Mouse (Mus musculus) forebrain, embryonic 14.5 days (tissue): ENCODE data around the gene Ppt2. TPM values are rescaled to one million over a fixed set of nuclear protein-coding genes. Genes with fewer than 3 reads are reported as not detected.

ENCODE experiments used
- ATAC-seq: fragments of 200-750 bp; cut with Nextera tagmentation; 2 replicates; pipeline ENCODE4 v1.8.0; 2017; ENCODE audit warnings: mild to moderate bottlenecking, moderate library complexity
- DNase-seq: peaks from one replicate; pipeline ENCODE4 v3.0.0-alpha.2; 2015; ENCODE audit warnings: low spot score
- H3K27ac ChIP-seq: fragments of 300-500 bp; sonication (generic); 2 replicates; pipeline ENCODE4 v1.5.1; 2014; ENCODE audit warnings: low read depth, mild to moderate bottlenecking, control low read depth, low read length, moderate library complexity
- H3K27me3 ChIP-seq: fragments of 300-500 bp; sonication (generic); replicated peaks from 2 replicates; pipeline ENCODE4 v1.6.1; 2014; ENCODE audit warnings: low read length, control low read depth, mixed read lengths; ENCODE audit not compliant: control insufficient read depth, insufficient read depth
- H3K36me3 ChIP-seq: fragments of 300-500 bp; sonication (generic); 2 replicates; pipeline ENCODE4 v1.6.1; 2014; ENCODE audit warnings: low read length, control low read depth; ENCODE audit not compliant: control insufficient read depth, insufficient read depth
- H3K4me1 ChIP-seq: fragments of 300-500 bp; sonication (generic); 2 replicates; pipeline ENCODE4 v1.6.1; 2014; ENCODE audit warnings: antibody characterized with exemption, low read length, control low read depth; ENCODE audit not compliant: control insufficient read depth, insufficient read depth
- H3K4me2 ChIP-seq: fragments of 300-500 bp; sonication (generic); 2 replicates; pipeline ENCODE4 v1.6.1; 2014; ENCODE audit warnings: mild to moderate bottlenecking, control low read depth, low read length
- H3K4me3 ChIP-seq: fragments of 300-500 bp; sonication (generic); 2 replicates; pipeline ENCODE4 v1.5.1; 2014; ENCODE audit warnings: low read depth, low read length, control low read depth
- H3K9ac ChIP-seq: fragments of 300-500 bp; sonication (generic); 2 replicates; pipeline ENCODE4 v1.6.1; 2014; ENCODE audit warnings: mild to moderate bottlenecking, low read length, control low read depth, moderate library complexity
- H3K9me3 ChIP-seq: fragments of 300-500 bp; sonication (generic); replicated peaks from 2 replicates; pipeline ENCODE4 v1.6.1; 2016; ENCODE audit warnings: low read length, control low read depth, mixed read lengths; ENCODE audit not compliant: control insufficient read depth
- WGBS: fragments of 180-500 bp; shearing (Covaris S2); extraction: QIAGEN DNeasy Blood & Tissue Kit; methylation state at CpG from one replicate; pipeline ENCODE4 v1.1.7; 2014; 5-methylcytosine and 5-hydroxymethylcytosine counted together
- polyA plus RNA-seq: library from polyadenylated mRNA; unstranded; fragments of >200 nt; fragmentation: Nextera tagmentation; extraction: Ambion mirVana; gene quantifications from 2 replicates; pipeline ENCODE4 v1.2.1, GENCODE M21; 2014

The Ppt2 gene
- polyA plus RNA-seq, 1 experiment from 2014 or later = 23.8 TPM

DNA sequence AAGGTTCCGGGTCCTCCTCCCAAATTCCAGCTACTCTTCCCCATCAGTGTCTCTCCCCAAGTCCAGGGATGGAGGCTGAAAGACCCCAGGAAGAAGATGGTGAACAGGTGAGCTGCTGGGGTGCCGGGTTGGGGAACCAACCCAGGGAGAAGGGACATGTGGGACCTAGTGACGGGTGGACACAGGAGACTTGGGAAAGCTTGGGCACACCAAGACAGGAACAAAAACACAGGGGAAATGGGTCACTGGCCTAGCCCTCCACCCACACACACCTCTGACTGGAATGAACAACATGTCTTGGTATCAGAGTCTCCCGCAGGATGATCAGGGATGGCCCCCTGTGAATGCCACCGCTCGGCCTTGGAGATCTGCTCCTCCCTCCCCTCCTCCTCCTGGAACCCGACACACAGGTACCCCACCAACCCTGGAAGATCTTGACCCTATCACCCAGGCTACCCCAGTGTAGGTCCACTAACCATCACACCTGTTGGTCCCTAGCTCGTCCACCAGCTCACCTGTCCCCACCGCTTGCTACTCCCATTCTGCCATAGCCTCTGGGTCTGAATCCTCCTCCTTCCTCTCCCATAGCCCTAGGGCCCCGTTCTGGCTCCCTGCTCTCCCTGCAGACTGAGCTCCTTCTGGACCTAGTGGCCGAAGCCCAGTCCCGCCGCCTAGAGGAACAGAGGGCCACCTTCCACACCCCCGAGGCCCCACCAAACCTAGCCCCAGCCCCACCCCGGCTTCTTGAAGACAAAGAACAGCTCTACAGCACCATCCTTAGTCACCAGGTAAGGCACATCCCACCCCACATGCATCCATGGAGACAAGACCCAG, 37.9 kb downstream of the Ppt2 start:
- ATAC-seq (no peak), DNase-seq (no peak)
- Histone ChIP-seq H3K4me1 (peaks cover 32% of the 10 kb centered on the region), H3K9me3 (no peaks in the 10 kb centered on the region), H3K27me3 (no peaks in the 10 kb centered on the region), H3K4me2 (peak overlapping the region; percentile 84), H3K36me3 (peaks cover 15% of the 10 kb centered on the region), H3K9ac (no peak overlapping the region), H3K4me3 (no peak overlapping the region), H3K27ac (peak overlapping the region; percentile 98)
- 68% methylated on average over 15 of the region's 15 CpGs for WGBS

DNA sequence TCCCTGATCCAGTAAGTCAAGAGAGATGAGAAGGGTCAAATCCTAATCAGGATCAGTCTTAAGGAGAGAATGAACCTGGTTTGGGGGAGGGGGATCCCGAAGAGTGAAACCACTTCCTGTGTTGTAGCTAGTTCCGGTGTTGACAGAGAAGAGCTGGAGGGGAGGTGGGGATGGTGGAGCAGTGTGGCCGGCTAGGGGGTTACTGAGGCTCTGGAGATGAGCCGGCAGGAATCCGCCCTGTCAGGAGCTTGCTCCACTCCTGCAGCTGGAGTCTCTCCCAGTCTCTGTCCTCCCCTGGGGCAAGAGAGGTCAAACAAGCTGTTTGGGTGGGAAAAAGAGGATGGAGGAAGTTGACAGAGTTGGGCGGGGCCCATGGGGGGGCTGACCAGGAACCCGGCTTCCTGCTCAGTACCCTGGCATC, 38.6 kb downstream of the Ppt2 start, which contains the start of gene Gpsm3:
TSS of gene Gpsm3 (plus strand) at position 126 of the 421 bp plus-strand sequence.
- H3K27ac ChIP-seq = peak within 1 kb of the TSS; percentile 98
- H3K36me3 ChIP-seq = peaks cover 8% of the 10 kb centered on the region; the same call in 1 of the 2 replicates
- peak within 1 kb of the TSS; percentile 84; the same call in 1 of the 2 replicates for H3K4me2 ChIP-seq
- H3K4me3 ChIP-seq = no peak within 1 kb of the TSS
- 55% methylated on average over 7 of the region's 7 CpGs for WGBS
- peaks cover 31% of the 10 kb centered on the region for H3K4me1 ChIP-seq
- H3K9me3 ChIP-seq = no peaks in the 10 kb centered on the region
- no peak within 1 kb of the TSS for H3K9ac ChIP-seq
- no peaks in the 10 kb centered on the region for H3K27me3 ChIP-seq
- ATAC-seq (no peak), DNase-seq (no peak)

DNA sequence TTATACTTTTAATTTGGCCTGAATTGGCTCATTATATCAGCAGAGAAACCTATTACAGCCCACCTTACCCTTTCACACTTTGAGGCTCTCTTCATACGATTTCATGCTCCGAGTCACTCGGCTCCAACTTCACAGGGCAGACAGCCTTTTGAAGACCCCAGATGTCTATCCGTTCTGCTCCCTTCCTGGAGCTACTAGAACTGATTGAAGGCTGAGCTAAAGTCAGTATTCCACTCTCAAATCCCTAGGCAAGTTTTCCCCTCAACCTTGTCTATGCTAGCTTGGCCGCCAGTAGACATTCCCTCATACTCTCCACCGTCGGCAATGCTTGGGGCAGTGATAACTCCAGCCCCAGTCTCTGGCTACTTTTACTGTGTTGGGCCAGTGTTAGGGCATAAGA, 39.1 kb downstream of the Ppt2 start:
- no peak overlapping the region for H3K4me2 ChIP-seq
- ATAC-seq (no peak), DNase-seq (no peak)
- H3K9me3 ChIP-seq = no peaks in the 10 kb centered on the region
- H3K27me3 ChIP-seq = no peaks in the 10 kb centered on the region
- H3K27ac ChIP-seq = no peak overlapping the region
- peaks cover 3% of the 10 kb centered on the region; the same call in 1 of the 2 replicates for H3K36me3 ChIP-seq
- H3K9ac ChIP-seq = no peak overlapping the region
- no peak overlapping the region for H3K4me3 ChIP-seq
- peaks cover 26% of the 10 kb centered on the region for H3K4me1 ChIP-seq
- 55% methylated on average over 7 of the region's 7 CpGs for WGBS

DNA sequence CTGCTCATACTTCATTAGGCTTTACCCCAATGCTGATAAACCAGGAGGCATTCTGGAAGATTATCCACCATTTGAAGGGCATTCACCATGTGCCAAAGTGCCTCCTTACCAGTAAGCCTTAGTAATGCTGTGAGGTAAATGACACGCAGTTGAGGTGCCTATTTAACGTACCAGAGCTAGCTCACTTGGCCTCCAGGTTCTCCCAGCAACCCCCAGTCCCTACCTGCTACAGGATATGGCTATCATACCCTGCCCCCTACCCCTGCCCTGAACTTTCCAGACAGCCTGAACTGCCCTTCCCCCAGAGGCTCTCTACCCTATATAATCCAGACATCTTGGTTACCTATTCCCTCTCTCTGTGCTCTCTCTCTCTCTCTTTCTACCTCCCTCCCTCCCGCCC, 39.5 kb downstream of the Ppt2 start:
- no peak for ATAC-seq

DNA sequence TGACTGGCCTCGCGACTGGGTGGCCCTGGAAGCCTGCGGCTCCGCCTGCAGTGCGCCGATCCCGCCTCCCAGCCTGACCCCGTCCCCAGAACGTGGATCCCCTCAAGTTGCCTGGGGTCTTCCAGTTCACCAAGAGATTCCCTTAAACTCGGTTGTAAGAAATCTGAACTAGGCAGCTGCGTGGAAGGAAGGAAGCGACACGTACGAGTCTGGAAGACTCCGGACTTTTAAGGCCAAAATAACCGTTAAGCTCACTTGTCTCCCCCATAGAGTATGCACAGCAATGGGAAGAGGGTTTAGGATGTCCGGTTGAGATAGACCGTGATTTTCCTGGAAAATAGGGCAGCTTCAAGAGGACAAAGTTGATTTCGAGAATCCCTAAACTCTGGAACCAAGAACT, 40.5 kb downstream of the Ppt2 start:
- peaks cover 22% of the 10 kb centered on the region for H3K4me1 ChIP-seq
- H3K27ac ChIP-seq = peak overlapping the region; percentile 98
- H3K9me3 ChIP-seq = no peaks in the 10 kb centered on the region
- peak overlapping the region; percentile 87 for H3K4me2 ChIP-seq
- H3K9ac ChIP-seq = peak overlapping the region; percentile 94
- no peaks in the 10 kb centered on the region for H3K27me3 ChIP-seq
- DNase-seq (no peak), ATAC-seq (no peak)
- H3K36me3 ChIP-seq = no peaks in the 10 kb centered on the region
- 3% methylated on average over 19 of the region's 19 CpGs for WGBS
- H3K4me3 ChIP-seq = peak overlapping the region; percentile 63

More for the DNA sequence above, 39.5 kb downstream of the Ppt2 start:
- Histone ChIP-seq H3K9ac (no peak overlapping the region), H3K36me3 (no peaks in the 10 kb centered on the region; the same call in 1 of the 2 replicates), H3K4me2 (no peak overlapping the region), H3K4me3 (no peak overlapping the region), H3K27ac (no peak overlapping the region), H3K4me1 (peaks cover 22% of the 10 kb centered on the region), H3K9me3 (no peaks in the 10 kb centered on the region), H3K27me3 (no peaks in the 10 kb centered on the region)
- no peak for DNase-seq
- 47% methylated on average over 3 of the region's 3 CpGs for WGBS

DNA sequence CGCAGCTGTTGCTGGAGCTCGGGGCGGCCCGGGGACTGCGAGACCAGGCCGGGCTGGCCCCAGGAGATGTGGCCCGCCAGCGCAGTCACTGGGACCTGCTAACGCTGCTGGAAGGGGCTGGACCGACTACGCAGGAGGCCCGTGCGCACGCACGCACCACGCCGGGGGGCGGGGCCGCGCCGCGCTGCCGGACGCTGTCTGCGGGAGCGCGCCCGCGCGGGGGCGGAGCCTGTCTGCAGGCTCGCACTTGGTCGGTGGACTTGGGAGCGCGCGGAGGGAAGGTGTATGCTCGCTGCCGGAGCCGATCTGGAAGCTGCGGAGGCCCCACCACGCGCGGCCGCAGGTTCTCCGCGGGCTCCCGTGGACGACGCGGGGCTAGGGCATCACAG, 40.9 kb downstream of the Ppt2 start:
- H3K4me1 ChIP-seq = peaks cover 22% of the 10 kb centered on the region
- peak overlapping the region; percentile 94 for H3K9ac ChIP-seq
- no peaks in the 10 kb centered on the region for H3K27me3 ChIP-seq
- H3K36me3 ChIP-seq = no peaks in the 10 kb centered on the region
- no peaks in the 10 kb centered on the region for H3K9me3 ChIP-seq
- H3K4me2 ChIP-seq = peak overlapping the region; percentile 87
- H3K27ac ChIP-seq = peak overlapping the region; percentile 98
- ATAC-seq (peak; percentile 84), DNase-seq (peak; percentile 97)
- WGBS = under 1% methylated on average over 43 of the region's 50 CpGs
- peak overlapping the region; percentile 63 for H3K4me3 ChIP-seq

DNA sequence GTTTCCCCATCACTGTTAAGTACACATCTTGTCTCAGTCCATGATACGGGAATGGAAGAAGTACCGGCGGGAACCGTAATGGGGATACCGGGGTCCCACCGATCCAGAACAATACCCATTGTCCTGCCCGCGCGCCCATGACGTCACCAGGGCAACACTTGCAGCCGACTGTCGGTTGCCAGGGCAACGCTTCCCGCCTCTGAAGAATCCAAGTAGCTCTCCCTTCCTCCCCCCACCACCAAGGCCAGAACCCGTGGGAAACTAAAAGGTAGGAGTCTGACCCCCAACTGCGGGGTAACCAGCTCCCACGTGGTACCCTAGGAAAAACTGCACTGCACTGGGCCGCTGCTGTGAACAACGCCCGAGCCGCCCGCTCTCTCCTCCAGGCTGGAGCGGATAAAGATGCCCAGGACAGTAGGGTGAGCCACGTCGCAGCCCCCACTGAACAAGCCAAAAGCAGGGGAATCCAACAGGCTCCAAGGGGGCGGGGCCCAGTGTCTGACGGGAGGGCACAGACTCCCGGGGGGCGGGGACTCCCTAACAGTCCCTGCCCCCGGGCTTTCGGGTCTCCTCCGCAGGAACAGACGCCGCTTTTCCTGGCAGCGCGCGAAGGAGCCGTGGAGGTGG, 41.4 kb downstream of the Ppt2 start:
- H3K27me3 ChIP-seq = no peaks in the 10 kb centered on the region
- peak overlapping the region; percentile 94 for H3K9ac ChIP-seq
- no peaks in the 10 kb centered on the region for H3K36me3 ChIP-seq
- peak; percentile 84 for ATAC-seq
- DNase-seq = peak; percentile 95
- WGBS = 2% methylated on average over 38 of the region's 38 CpGs
- H3K9me3 ChIP-seq = no peaks in the 10 kb centered on the region
- peak overlapping the region; percentile 63 for H3K4me3 ChIP-seq
- H3K4me2 ChIP-seq = peak overlapping the region; percentile 87
- peak overlapping the region; percentile 98 for H3K27ac ChIP-seq
- peaks cover 22% of the 10 kb centered on the region for H3K4me1 ChIP-seq

DNA sequence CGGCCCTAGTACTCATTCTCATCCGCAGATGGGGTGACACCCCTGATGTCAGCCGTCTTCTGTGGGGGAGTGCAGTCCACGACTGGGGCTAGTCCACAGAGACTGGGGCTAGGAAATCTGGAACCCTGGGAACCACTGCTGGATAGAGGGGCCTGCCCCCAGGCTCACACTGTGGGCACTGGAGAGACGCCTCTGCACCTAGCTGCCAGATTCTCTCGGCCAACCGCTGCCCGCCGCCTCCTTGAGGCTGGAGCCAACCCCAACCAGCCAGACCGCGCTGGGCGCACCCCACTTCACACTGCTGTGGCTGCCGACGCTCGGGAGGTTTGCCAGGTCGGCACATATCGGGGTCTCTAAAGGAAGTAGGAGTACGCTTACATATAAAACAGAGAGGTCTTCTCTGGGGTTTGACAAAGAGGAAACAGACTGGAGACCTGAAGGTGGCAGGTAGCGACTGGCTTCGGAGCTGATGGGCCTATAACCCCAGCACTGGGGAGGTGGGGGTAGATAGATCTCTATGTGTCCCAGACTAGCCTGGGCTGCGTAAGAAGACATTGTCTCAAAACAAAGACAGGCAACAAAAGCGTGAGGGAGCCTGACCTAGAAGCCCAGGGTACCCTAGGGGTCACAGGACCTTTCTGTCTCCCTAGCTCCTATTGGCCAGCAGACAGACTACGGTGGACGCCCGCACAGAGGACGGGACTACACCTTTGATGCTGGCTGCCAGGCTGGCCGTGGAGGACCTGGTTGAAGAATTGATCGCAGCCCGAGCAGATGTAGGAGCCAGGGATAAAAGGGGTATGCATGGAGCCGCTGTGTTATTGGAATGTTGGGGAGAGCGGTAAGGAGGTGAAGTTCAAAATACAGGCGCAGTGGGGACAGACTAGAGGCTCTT, 42.2 kb downstream of the Ppt2 start:
- H3K9ac ChIP-seq = peak overlapping the region; percentile 94
- peak overlapping the region; percentile 87 for H3K4me2 ChIP-seq
- peak overlapping the region; percentile 63 for H3K4me3 ChIP-seq
- peak overlapping the region; percentile 98 for H3K27ac ChIP-seq
- no peaks in the 10 kb centered on the region for H3K36me3 ChIP-seq
- peak; percentile 40 for DNase-seq
- 14% methylated on average over 32 of the region's 32 CpGs for WGBS
- ATAC-seq = peak; percentile 0; the same call in 1 of the 2 replicates
- H3K27me3 ChIP-seq = no peaks in the 10 kb centered on the region
- H3K4me1 ChIP-seq = peaks cover 18% of the 10 kb centered on the region
- no peaks in the 10 kb centered on the region for H3K9me3 ChIP-seq
